Mouse (Mus musculus) right cerebral cortex, postnatal 36 days (tissue): Measurements from ENCODE around the gene Ttbk1.
"Not testable (repeated sequence)": the region's sequence is repeated elsewhere in the genome, so short reads cannot be mapped to it uniquely, and the experiment has no call there.

Experiments used
- DNase-seq, 2 experiments: peaks; one replicate each; pipeline ENCODE4 v3.0.0; 2022; ENCODE audit warnings: low spot score in 2 of 2, mixed read lengths in 1 of 2

Gene Ttbk1

DNA sequence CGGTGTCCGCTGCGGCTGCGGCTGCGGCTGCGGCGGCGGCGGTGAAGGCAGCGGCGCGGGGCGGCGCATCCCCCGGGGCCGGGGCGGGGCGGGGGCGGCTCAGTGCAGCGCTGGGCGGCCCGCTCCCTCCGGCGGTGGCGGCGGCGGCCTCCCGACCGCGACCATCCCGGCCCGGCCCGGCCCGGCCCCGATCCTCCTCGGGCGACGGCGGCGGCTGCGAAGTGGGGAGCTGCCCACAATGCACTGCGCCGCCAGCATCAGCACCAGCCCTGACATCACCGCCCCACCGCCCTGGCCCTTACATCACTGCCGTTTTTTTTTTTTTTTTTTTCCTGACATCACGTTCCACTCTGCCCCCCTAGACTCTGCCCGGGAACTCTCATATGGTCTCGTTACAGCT lies at the start of gene Ttbk1:
TSS of gene Ttbk1 (minus strand) at position 245 of the 400 bp plus-strand sequence.
- peak; percentile 62 to 65 for DNase-seq

DNA sequence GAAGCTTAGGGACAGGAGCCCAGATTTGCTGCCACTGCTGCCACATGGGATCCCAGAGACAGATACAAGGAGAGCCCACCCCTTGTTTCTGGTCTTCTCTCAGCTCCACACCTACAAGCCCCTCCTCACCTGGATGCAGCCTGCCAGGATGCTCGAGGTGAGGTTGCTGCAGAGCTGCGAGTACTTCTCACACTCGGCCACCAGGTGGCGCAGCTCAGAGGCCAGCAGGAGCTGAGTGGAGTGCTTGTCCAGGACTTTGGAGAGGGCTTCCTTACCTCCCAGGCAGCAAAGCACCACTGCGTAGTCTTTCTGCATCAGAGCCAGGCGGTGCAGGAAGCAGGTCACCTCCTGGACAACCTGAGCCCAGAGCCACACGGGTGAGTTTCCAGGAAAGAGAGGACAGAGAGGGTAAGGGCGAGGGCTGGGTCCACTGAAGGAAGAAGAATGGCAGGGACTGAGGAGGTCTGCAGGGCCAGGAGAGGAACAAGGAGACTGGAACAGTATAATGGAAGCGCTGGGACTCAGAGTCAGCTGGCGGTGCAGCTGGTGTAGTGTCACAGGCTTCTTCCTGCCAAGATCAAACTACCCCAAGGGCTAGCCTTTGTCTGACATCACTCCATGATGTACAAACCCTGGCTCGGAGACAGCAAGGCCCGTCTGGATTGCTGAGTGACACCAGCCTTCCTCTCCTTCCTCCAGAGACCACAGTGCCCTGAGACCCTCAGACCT lies 38.3 kb upstream of the Ttbk1 start:
- no peak for DNase-seq

DNA sequence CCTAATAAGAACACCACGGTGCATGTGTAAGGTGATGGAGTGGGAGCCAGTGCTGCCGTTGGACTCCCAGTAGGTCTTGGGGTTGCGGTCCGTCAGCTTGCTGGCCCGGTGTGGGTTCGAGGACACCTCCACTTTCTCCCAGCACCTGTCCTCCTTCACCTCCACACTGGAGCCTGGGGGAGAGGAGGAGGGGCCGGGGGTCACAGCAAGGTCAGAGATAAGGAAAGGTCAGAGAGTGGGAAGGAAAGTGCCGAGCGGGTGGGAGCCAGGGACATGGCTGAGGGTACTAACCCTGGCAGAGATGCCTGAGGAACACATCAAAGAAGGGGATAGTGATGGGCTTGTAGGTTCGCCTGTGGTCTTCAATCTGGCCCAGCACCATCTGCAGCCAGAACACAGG lies 37.6 kb upstream of the Ttbk1 start:
- DNase-seq: no peak

DNA sequence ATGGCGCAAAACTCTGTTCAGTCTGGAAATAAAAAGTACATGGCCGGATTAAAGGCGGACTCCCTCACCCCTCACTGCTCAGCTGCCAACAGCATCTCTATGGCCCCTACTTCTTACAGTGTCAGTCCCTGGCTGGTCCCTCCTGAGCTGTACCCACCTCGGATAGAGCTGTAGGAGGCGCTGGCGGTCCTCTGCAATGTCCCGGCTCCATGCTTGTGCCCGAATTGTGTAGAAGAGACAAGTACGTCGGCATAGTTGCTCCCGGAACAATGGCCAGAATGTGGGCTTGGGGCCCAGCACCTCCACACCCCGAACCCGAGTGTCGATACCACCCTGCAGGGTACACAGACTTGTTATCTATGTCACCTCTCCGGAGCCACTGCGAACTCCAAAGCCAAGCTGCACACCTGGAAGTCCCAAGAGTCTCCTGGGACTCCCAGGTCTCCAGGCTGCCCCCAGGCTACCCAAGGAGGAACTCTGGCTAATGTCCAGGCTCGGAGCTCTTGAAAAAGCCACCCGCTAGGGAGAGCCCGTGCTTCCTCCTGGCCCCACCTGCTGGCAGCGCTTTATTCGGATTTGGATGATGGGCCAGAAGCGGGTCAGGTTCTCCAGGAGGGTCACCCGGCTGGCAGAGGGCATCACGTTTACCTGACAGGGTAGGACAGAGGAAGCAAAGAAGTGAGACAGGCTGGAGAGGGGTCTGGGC lies 34.6 kb upstream of the Ttbk1 start:
- no peak for DNase-seq

DNA sequence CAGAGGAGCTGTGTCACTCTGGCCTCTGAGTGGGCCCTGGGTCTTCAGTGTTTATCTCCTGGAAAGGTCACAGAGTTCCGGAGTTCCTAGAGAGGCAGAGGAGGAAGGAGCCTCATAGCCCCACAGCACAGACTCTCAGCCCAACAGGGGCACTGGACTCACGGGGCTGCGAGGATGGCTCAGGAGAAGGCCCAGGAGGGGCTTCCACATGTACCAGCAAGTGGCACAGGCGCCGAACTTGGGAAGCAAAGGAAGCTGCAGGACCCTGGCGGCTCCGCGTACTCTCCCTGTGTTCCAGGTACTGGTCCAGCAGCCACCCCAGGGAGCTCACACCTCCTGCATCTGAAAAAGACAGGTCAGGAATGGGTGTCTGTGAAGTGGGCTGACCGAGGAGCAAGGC lies 33.7 kb upstream of the Ttbk1 start:
- no peak for DNase-seq

DNA sequence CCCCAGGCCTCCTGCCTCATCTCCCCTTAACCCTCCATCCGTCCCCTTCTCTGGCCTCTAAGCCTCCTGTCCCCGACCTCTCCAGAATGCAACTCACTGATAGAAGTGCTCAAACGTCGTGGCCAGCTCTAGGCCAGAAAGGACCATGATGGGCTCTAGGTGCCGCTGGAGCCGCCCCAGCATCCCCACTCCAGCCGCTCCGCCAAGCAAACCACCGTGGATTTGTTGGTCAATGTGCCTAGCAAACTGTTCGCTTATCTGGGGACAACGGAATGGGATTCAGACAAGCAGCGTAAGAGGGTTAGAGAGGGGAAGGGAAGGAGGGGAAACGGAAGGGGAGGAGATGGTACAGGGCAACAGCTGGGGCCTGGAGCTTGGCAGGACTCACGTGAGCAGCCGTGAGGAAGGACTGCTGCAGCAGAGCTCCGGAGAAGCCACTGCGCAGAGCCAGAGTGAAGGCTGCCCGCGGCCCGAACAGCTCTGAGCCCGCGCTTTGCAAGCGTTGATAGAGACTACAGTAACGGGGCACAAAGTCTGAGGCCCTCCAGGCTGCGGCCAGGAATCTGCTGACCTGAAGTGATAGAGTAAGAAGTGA lies 33.0 kb upstream of the Ttbk1 start:
- DNase-seq: no peak

DNA sequence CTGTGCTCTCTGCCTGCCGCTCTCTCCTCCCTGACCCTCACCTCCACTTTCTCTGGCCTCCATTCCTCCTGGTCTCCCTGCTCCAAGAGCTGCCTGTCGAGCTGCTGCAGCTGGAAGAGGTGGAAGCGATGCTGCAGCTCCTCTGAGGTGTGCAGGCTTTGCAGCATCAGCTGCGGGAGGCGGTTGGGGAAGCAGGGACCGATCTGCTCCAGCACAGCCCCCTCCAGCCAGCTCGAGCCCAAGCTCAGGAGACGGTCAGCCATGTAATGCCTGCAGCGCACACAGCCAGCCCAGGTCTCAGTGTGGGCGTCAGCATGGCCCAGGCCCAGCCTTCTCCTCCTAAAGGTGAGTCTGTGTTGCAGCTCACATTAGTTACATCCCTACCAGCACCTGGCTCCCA lies 32.5 kb upstream of the Ttbk1 start:
- DNase-seq: no peak

DNA sequence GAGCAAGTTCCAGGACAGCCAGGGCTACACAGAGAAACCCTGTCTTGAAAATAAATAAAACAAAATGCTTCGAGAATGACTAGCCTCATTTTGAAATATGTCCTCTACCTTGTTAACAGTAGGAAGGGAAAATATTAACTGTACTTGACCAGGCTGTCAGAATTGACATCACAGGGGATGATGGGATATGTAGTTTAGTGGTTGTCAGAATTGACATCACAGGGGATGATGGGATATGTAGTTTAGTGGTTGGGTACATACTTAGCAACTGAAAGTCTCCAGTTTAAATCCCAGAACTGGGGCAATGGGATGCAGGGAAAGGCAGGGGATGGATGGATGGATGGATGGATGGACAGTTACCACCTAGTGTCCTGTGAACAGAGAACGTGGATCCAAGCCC lies 25.9 kb upstream of the Ttbk1 start:
- no peak for DNase-seq

DNA sequence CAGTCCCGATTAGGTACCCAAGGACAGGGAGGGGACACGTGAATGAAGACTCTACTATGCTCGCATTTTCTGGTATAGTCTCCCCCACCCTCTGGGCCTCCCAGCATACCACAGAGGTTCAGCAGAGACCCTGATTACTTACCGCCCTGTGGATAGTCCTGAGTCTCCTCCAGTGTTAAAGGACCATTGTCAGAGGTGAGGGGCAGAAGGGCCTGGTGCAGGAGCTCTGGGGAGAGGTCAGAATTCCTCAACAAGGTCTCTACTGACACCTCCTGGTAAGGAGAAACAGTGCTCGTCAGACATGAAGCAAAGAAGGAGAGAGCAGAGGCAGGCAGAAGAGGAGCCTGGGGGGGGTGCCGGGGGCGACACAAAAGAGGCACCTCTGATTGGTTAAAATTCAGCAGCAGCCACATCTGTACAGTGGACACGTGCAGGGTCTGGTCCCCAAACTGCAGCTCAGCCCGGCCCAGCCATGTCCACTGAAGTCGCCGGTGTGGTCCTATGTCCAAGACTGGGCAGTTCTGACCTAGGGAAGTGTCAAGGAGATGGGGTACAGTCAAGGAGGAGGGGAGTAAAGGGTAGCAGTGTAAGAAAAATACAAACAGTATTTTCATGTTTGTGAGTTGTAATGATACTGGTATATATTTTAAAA lies 23.7 kb upstream of the Ttbk1 start:
- no peak for DNase-seq

DNA sequence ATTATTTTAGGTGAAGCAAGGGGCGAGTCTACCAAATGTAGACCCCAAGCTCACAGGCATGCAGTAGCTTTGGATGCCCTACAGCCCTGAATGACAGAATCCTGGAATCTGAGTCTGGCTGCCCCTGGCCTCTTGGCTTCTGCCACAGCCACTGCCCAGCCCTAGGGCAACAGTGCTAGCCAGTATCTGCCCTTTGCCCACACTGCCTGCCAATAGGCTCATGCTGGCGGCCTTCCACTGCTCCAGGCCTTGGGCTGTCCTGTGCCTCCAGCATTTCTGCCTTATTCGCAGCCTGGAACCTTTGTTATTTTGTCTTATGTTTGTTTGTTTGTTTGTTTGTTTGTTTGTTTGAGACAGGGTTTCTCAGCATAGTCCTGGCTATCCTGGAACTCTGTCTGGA lies 18.1 kb upstream of the Ttbk1 start:
- no peak for DNase-seq

DNA sequence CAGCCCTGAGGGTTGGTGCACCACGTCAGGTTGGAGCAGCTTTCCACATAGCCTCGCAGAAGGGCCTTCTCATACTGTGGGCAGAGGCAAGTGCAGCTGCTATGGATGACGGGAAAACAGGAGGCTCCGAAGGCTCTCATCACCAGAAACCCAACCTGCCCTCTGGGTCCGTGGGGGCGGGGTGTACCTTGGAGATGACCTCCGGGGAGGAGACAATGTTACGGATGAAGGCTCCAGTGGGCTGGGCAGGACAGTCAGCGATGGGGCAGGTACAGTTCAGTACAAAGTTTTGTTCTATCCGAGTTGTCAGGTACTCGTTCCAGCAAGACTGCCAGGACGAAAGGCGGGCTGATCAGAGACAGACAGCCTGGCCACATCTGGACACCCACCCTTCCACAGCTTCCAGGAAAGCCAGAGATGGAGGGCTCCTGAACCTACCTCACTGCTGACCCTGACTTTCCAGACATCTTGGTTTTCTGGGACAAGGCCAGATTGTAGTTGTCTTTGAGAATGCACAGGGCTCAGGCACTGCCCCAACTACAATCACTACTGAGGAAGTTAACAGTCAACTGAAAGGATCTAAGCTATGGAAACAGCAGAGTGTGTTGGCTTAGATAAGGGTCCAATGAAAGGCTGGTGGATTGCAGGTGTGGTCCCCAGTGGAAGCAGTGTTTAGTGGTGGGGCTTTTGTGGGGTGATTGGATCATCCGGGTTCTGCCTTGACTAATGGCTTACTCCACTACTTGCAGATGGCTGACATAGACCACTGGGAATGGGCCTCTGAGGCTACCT lies 16.6 kb upstream of the Ttbk1 start:
- DNase-seq: no peak

DNA sequence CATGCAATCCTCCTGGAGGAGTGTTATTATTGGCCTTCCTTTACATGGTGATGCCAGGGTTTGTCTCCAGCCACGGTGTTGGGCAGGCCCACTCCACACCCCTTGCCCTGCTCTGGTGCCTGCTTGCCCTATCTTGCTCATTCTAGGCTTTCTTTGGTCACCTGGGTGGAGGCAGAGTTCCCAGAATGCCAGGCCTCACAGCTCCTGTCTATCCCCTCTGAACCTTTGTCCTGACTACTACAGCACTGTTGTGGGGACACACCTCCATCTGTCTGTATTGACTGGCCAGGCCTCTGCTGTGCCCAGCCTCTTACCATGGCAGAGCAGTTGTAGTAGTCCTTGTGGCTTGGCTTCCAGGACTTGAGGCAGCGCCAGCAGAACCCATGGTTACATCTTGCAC lies 15.3 kb upstream of the Ttbk1 start:
- no peak for DNase-seq

DNA sequence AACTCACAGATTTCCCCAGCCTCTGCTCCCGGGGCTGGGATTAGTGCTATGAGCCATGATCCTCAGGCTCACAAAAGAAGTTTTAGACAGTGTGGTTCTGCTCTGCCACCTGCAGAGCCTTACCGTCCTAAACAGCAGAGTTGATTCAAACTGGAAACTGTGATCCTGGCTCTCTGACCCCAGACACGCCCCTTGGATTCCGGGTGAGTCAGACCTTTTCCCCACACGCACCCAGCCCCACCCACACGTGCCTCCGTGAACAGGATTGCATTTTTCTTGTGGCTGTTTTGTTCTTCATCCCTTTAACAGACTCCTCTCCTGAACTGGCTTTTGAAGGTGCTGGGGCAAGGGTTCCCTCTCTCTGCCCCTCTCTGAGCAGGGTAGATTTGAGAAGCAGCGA lies 10.5 kb upstream of the Ttbk1 start:
- DNase-seq: no peak

DNA sequence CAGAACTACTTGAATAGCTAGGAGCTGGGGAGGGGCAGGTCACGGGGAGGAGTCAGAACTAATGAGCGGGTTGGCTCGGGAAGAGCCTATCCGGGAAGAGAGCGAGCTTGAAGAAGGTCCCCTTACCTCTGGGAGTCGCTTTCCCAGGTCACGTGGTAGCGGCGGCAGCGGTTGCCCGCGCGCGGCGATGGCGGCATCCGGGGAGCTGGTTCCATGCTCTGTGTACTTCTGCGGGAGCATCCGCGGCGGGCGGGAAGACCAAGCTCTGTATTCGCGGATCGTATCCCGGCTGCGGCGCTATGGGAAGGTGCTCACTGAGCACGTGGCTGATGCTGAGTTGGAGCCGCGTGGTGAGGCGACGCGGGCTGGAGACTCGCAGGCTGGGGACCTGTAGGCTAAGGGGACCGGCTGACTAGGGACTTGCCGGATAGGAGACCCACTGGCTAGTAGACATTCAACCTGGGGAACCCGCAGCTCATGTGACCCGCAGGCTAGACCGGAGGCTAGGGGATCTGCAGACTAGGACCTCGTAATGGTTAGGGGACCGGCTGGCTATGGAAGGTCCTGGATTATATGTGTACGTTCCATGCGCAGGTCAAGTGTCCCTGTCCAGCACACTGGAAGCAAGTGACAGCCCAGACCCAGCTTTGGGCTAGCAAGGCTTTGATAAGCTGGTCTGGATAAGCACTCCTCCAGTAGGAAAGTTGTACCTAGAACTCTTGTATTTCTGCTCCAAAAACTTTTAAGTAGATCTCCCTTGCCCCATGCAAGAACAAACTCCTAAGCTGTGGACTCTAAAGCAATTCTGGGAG lies 9.4 kb upstream of the Ttbk1 start, which contains the start of gene Dnph1:
TSS of gene Dnph1 (plus strand) at position 89 of the 812 bp plus-strand sequence.
- peak; percentile 73 to 75 for DNase-seq

DNA sequence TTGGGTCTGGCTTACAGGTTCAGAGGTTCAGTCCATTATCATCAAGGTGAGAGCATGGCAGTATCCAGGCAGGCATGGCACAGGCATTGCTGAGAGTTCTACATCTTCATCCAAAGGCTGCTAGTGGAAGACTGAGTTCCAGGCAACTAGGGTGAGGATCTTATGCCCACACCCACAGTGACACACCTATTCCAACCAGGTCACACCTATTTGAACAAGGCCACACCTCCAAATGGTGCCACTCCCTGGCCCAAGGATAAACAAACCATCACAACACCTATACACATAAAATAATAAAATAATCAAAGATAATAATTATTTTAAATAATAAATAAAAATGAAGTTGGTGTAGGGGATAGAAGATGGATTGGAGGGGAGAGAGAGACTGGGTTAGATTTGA lies 8.6 kb upstream of the Ttbk1 start:
- not testable (repeated sequence) for DNase-seq

DNA sequence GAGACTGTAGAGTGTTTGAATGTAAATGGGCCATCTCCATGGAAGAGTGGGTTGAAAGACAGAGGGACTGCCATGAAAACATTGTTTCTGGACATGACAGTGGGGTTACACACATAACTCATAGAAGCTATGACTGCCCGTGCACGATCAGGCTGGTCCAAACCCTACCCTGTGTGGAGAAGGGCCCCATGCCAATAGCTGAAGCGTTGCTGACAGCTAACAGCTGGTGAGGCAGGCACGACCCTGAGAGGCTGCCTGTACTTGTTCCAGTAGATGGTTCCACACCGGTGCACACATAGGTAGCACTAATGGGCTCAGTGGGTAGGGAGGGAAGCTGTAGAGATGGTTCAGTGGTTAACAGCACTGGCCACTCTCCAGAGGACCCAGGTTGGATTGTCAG lies 8.0 kb upstream of the Ttbk1 start:
- DNase-seq: no peak

DNA sequence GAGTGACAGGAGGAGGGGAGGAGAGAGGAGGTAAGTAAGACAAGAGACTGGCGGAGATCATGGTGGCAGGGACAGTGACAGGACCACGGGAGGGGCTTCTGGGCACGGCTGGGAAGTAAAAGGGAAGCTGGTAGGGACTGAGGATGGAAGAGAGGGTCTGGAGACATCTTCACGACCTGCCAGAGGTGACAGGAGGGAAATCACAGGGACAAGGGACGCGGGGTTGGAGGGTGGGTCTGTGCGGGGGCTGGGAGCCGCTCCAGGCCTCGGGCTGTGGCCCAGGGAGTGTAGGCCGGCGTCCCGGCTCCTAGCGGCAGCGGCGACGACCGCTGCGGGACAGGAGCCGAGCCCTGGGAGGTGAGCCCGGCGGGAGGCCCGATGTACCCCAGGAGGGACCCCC lies 480 bp downstream of the Ttbk1 start:
- DNase-seq: no peak

DNA sequence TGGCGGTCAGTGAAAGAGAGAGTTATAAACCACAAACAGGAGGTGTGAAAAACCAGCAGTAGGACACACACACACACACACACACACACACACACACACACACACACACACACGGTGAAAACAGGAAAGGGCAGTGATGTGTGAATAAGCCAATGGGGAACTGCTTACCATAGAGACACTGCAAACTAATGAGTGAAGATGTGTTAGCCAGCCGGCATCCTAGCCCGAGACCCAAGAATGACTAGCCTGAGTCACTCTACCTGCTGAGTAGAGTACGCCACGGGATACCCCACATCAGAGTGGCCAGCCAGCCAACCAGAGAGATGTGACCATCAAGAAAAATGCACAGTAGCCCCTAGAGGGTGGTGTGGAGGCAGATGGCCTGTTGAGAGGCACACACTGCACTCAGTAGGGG lies 3.0 kb downstream of the Ttbk1 start:
- no peak for DNase-seq

DNA sequence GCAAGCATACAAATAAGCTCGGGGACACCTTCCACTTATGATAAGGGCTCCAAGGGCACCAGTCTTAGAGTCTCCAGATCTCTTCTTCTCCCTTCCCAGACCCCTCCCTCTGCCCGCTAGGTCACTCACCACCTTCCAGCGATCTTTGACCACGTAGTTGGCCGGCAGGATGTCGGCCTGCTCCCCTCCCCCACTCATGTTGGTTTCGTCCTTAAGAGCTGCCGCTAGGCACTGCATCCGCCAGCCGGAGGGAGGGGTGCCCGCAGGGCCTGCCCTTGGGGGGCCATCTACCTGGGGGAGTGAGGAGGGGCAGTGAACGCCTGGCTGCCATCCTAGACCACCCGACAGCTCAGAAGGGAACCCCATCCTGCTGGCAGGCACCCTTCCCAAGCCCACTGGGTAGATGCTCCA lies 3.4 kb downstream of the Ttbk1 start:
- no peak for DNase-seq

DNA sequence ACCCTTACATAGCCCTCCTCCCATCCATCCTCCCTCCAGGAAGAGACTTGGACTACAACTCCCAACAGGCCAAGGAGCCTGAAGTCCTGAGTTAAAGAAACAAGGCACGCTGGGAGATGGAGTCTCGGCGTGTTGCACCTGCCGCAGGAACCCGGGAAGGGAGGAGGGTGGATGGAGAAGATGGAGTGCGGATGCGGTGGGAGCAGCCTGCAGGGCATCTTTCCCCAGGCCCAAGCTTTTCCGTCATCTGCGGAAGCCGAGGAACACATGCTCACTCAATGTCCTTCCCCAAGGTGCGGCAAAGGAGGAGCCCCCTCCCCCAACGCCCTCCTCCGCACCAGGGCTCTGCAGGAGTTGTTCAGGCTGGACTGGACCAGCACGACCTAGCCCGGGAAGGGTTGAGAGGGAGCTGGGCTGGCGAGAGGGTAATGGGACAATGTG lies 3.9 kb downstream of the Ttbk1 start:
- peak; percentile 53 to 67 for DNase-seq

DNA sequence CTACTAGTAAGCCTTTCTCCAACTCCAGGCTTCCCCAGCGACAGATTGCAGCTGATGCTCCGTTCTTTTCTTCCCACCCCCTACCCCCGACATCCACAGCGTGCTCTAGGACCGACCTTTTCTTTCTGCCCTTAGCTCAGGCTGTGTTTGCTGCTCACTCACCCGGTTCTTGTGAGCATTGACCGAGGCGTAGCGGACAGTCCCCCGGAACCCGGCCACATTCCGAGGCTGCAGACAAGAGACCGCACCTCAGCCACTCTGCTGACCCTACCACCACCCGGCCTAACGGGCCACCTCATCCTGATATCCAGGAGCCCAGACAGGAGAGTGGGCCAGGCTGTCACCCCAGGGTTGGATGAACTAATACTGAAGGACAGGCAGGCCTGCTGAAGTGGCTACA lies 10.2 kb downstream of the Ttbk1 start:
- no peak for DNase-seq
